In genomic region chr5:36899392-36899791, GRCm38 (mm10) we compare ENCODE assay signal across 13 mouse cellular contexts. TPM values are rescaled to one million over a fixed set of nuclear protein-coding genes. Genes with fewer than 3 reads are reported as not detected.
"Had no signal": no experiment of that assay in that cellular context is flagged by ENCODE, and none has a peak within 500 bp of the region (broad histone marks: within the 10 kb centered on the region; RNA-seq: fewer than 3 reads in every experiment).

No protein-coding gene starts in this region.

- ATAC-seq: lung, postnatal 0 days; midbrain, embryonic 13.5 days had no signal

- DNase-seq: kidney, postnatal 4 days; lung, adult 2 months; lung, postnatal 36 days; retina, postnatal 1 day; right cerebral cortex, postnatal 4 days; spleen, adult 18-20 months; thymus, adult 18-20 months; thymus, postnatal 14 days had no signal

- H3K4me3 ChIP-seq: limb, embryonic 10.5 days; liver, embryonic 15.5 days; midbrain, embryonic 13.5 days had no signal

- H3K27ac ChIP-seq: limb, embryonic 10.5 days; liver, embryonic 15.5 days; midbrain, embryonic 13.5 days had no signal

RNA-seq across cellular contexts. Expression of gene Ppp2r2c, which starts 31.1 kb away (rescaled TPM):
- total RNA-seq: megakaryocyte progenitor cell, adult 5-6 weeks had no signal
